ENCODE assay signal across 8 mouse cellular contexts in genomic region chr19:57509758-57510319, GRCm38 (mm10). TPM values are rescaled to one million over a fixed set of nuclear protein-coding genes. Genes with fewer than 3 reads are reported as not detected.
DNase-seq lines count a peak whose midpoint lies in the region; ATAC-seq and TF ChIP-seq lines count a peak whose summit lies in the region.

No protein-coding gene starts in this region.

- TF ChIP-seq POLR2A in CH12.LX (IDR thresholded peaks at IDR 0.05; ENCODE audit: low read depth, low read length), result no peak

- H3K27me3 ChIP-seq in CH12.LX (replicated peaks), result no peaks in the 10 kb centered on the region
- H3K27me3 ChIP-seq in limb, embryonic 15.5 days, result no peaks in the 10 kb centered on the region
- H3K27me3 ChIP-seq in forebrain, embryonic 10.5 days (ENCODE audit: poor library complexity, severe bottlenecking), result no peaks in the 10 kb centered on the region

- in situ Hi-C loops in CH12.LX (cut with MboI; ENCODE audit: low pct_ligation_motif_present, low pct_unique_long_range_greater_than_20kb, low sequenced_read_pairs), result no loop called here

- H3K27ac ChIP-seq in CH12.LX (ENCODE audit: insufficient read depth, low read depth), result no peak overlapping the region
- H3K27ac ChIP-seq in limb, embryonic 15.5 days, result peak overlapping the region; percentile 34; the same call in 1 of the 2 replicates
- no peak overlapping the region; the same call in 1 of the 2 replicates for H3K27ac ChIP-seq in forebrain, embryonic 10.5 days

- H3K4me3 ChIP-seq in CH12.LX (replicated peaks in 1 of 3; ENCODE audit: low read depth in 2 of 3, low read length in 2 of 3, poor library complexity in 1 of 3), result no peak overlapping the region
- no peak overlapping the region for H3K4me3 ChIP-seq in limb, embryonic 15.5 days
- H3K4me3 ChIP-seq in forebrain, embryonic 10.5 days, result no peak overlapping the region

- no peaks in the 10 kb centered on the region for H3K36me3 ChIP-seq in CH12.LX (replicated peaks in 1 of 2; ENCODE audit: control insufficient read depth in 1 of 2, insufficient read depth in 1 of 2, low read length in 1 of 2)
- H3K36me3 ChIP-seq in limb, embryonic 15.5 days, result no peaks in the 10 kb centered on the region
- H3K36me3 ChIP-seq in forebrain, embryonic 10.5 days (replicated peaks), result no peaks in the 10 kb centered on the region

- 35% methylated on average over 14 of the region's 14 CpGs for WGBS in limb, embryonic 15.5 days
- 87% methylated on average over 14 of the region's 14 CpGs for WGBS in forebrain, embryonic 10.5 days

- H3K9ac ChIP-seq in CH12.LX (ENCODE audit: insufficient read depth, low read depth), result no peak overlapping the region
- H3K9ac ChIP-seq in limb, embryonic 15.5 days, result no peak overlapping the region

- no peak for TF ChIP-seq EP300 in CH12.LX (IDR thresholded peaks at IDR 0.05; ENCODE audit: low read length)

- H3K4me1 ChIP-seq in CH12.LX (ENCODE audit: control insufficient read depth in 1 of 2, insufficient read depth in 2 of 2), result peaks cover 0 to 21% of the 10 kb centered on the region in 2 experiments; a peak in 3 of 4 replicates
- peaks cover 6% of the 10 kb centered on the region; the same call in 1 of the 2 replicates for H3K4me1 ChIP-seq in limb, embryonic 15.5 days
- H3K4me1 ChIP-seq in forebrain, embryonic 10.5 days, result peaks cover 16% of the 10 kb centered on the region

- dilution Hi-C loops in CH12.LX (cut with MboI; ENCODE audit: extremely low pct_ligation_motif_present, extremely low pct_unique_long_range_greater_than_20kb, low sequenced_read_pairs), result no loop called here

- no peak overlapping the region for H3K4me2 ChIP-seq in CH12.LX (ENCODE audit: insufficient read depth, low read depth, poor library complexity, severe bottlenecking)
- peak overlapping the region; percentile 17 for H3K4me2 ChIP-seq in limb, embryonic 15.5 days

- ATAC-seq in limb, embryonic 15.5 days (ENCODE audit: insufficient number of reproducible peaks, low FRiP score, low TSS enrichment, low read depth), result no peak

- H3K79me2 ChIP-seq in CH12.LX (replicated peaks; ENCODE audit: control insufficient read depth, extremely low read depth, insufficient read depth, poor library complexity, severe bottlenecking), result no peaks in the 10 kb centered on the region

- H3K9me3 ChIP-seq in CH12.LX (replicated peaks; ENCODE audit: low read length), result no peaks in the 10 kb centered on the region
- H3K9me3 ChIP-seq in limb, embryonic 15.5 days, result no peaks in the 10 kb centered on the region
- H3K9me3 ChIP-seq in forebrain, embryonic 10.5 days, result no peaks in the 10 kb centered on the region

- TF ChIP-seq CTCF in CH12.LX (conservative IDR thresholded peaks at IDR 0.05 in 1 of 2, IDR thresholded peaks at IDR 0.05 in 1 of 2; ENCODE audit: low read depth in 2 of 2, low read length in 2 of 2), result no peak

- intact Hi-C loops in heart, postnatal 14 days (cut with DNase I), result no loop called here

- DNase-seq in CH12.LX (ENCODE audit: extremely low read depth), result peak; percentile 14
- DNase-seq in adrenal gland, postnatal 10 days, result peak; percentile 68
- DNase-seq in heart, postnatal 14 days, result peak; percentile 54 to 68
- DNase-seq in frontal cortex, postnatal 14 days (ENCODE audit: low spot score in 2 of 2), result no peak
- no peak for DNase-seq in spleen, postnatal 4 days (ENCODE audit: low spot score in 2 of 2)
- DNase-seq in left cerebral cortex, adult 18-20 months (ENCODE audit: low spot score in 2 of 2), result no peak
- DNase-seq in forebrain, embryonic 10.5 days (ENCODE audit: extremely low spot score, low spot score), result no peak

- TF ChIP-seq RAD21 in CH12.LX (IDR thresholded peaks at IDR 0.05; ENCODE audit: low read depth, low read length), result no peak

TF ChIP-seq in CH12.LX, 34 proteins besides CTCF, POLR2A, EP300 and RAD21:
- TF ChIP-seq BHLHE40 (IDR thresholded peaks at IDR 0.05; ENCODE audit: low read depth, low read length) (no peak), SMC3 (IDR thresholded peaks at IDR 0.05; ENCODE audit: low read depth, low read length) (no peak), MAFK (IDR thresholded peaks at IDR 0.05; ENCODE audit: insufficient replicate concordance, low read length) (no peak), CHD1 (IDR thresholded peaks at IDR 0.05; ENCODE audit: low read depth, low read length) (no peak), ZMIZ1 (IDR thresholded peaks at IDR 0.05; ENCODE audit: low read depth, low read length) (no peak), GABPA (IDR thresholded peaks at IDR 0.05; ENCODE audit: insufficient replicate concordance, low read depth, low read length) (no peak), KAT2A (IDR thresholded peaks at IDR 0.05; ENCODE audit: insufficient replicate concordance, low read length) (no peak), MYC (IDR thresholded peaks at IDR 0.05; ENCODE audit: low read depth, low read length) (no peak), RCOR1 (conservative IDR thresholded peaks at IDR 0.05; ENCODE audit: low read depth, low read length) (no peak), POLR2AphosphoS2 (IDR thresholded peaks at IDR 0.05; ENCODE audit: low read depth, low read length) (no peak), USF1 (IDR thresholded peaks at IDR 0.05; ENCODE audit: low read depth, low read length) (no peak), SIN3A (IDR thresholded peaks at IDR 0.05; ENCODE audit: low read length) (no peak), PAX5 (IDR thresholded peaks at IDR 0.05; ENCODE audit: low read length) (no peak), ETS1 (conservative IDR thresholded peaks at IDR 0.05; ENCODE audit: low read depth, low read length) (no peak), MXI1 (IDR thresholded peaks at IDR 0.05; ENCODE audit: low read depth, low read length) (no peak)

RNA-seq across cellular contexts. Expression of gene Trub1, which starts 57.1 kb away (rescaled TPM):
- total RNA-seq in CH12.LX (2012; rRNA removed), result 35.0 and 36.4 TPM in 2 replicates
- total RNA-seq in CH12.LX (2014; rRNA removed), result 40.0 and 41.4 TPM in 2 replicates
- polyA plus RNA-seq in CH12.LX (2012; ENCODE audit: insufficient read length, low read depth), result 36.2 and 47.1 TPM in 2 replicates
- 10 to 100 TPM; 16.3 to 18.1 TPM for total RNA-seq in adrenal gland, postnatal 10 days (2021)
- 1 to 10 TPM; 5.7 to 6.1 TPM for total RNA-seq in heart, postnatal 14 days (2021)
- polyA plus RNA-seq in limb, embryonic 15.5 days (2015; fragmentation: Nextera tagmentation; extraction: Ambion mirVana), result 24.0 and 24.7 TPM in 2 replicates
- total RNA-seq in left cerebral cortex, adult 18-20 months (2021), result 10 to 100 TPM; 18.5 to 18.8 TPM
- polyA plus RNA-seq in forebrain, embryonic 10.5 days (2016; fragmentation: Nextera tagmentation; extraction: Ambion mirVana), result 23.4 and 25.0 TPM in 2 replicates

Comparison
In these comparisons a context has a peak if more than half of its experiments do, and no peak if none do; other contexts are left out.
1. DNase-seq: peak in CH12.LX (single experiment), adrenal gland, postnatal 10 days (single experiment) and heart, postnatal 14 days (2 of 2); none in frontal cortex, postnatal 14 days (0 of 2), spleen, postnatal 4 days (0 of 2), left cerebral cortex, adult 18-20 months (0 of 2) and forebrain, embryonic 10.5 days (single experiment).